In genomic region chr4:129586943-129587342, GRCm38 (mm10) we compare ENCODE assay signal across 28 mouse cellular contexts. TPM values are rescaled to one million over a fixed set of nuclear protein-coding genes. Genes with fewer than 3 reads are reported as not detected.
DNase-seq lines count a peak whose midpoint lies in the region; ATAC-seq and TF ChIP-seq lines count a peak whose summit lies in the region.
"Had no signal": no experiment of that assay in that cellular context is flagged by ENCODE, and none has a peak within 500 bp of the region (broad histone marks: within the 10 kb centered on the region; RNA-seq: fewer than 3 reads in every experiment).

No protein-coding gene starts in this region.

- H3K27me3 ChIP-seq in liver, embryonic 12.5 days (replicated peaks), result no peaks in the 10 kb centered on the region
- H3K27me3 ChIP-seq in kidney, adult 2 months (replicated peaks; ENCODE audit: control insufficient read depth, insufficient read depth, low read length), result no peaks in the 10 kb centered on the region
- H3K27me3 ChIP-seq in kidney, embryonic 14.5 days (ENCODE audit: control insufficient read depth, insufficient read depth, low read length), result no peaks in the 10 kb centered on the region
- H3K27me3 ChIP-seq: embryonic facial prominence, embryonic 13.5 days; forebrain, embryonic 12.5 days; heart, embryonic 15.5 days; limb, embryonic 13.5 days had no signal

- peaks cover 20% of the 10 kb centered on the region for H3K36me3 ChIP-seq in liver, embryonic 12.5 days
- no peaks in the 10 kb centered on the region for H3K36me3 ChIP-seq in kidney, adult 2 months (ENCODE audit: control insufficient read depth, insufficient read depth, low read length)
- peaks cover 15% of the 10 kb centered on the region for H3K36me3 ChIP-seq in kidney, embryonic 14.5 days (ENCODE audit: control insufficient read depth, insufficient read depth, low read length)

- H3K4me1 ChIP-seq in liver, embryonic 12.5 days, result peaks cover 50% of the 10 kb centered on the region
- peaks cover 3% of the 10 kb centered on the region; the same call in 1 of the 2 replicates for H3K4me1 ChIP-seq in kidney, adult 2 months (ENCODE audit: control insufficient read depth, insufficient read depth, low read length)
- H3K4me1 ChIP-seq in kidney, embryonic 14.5 days (ENCODE audit: control insufficient read depth, insufficient read depth, low read length), result peaks cover 8% of the 10 kb centered on the region

- peak overlapping the region; percentile 68 for H3K27ac ChIP-seq in liver, embryonic 12.5 days
- H3K27ac ChIP-seq in kidney, adult 2 months (ENCODE audit: insufficient read depth, low read depth, low read length), result peak overlapping the region; percentile 34; the same call in 1 of the 2 replicates
- H3K27ac ChIP-seq in kidney, embryonic 14.5 days (ENCODE audit: low read depth, low read length), result peak overlapping the region; percentile 24; the same call in 1 of the 2 replicates
- H3K27ac ChIP-seq: embryonic facial prominence, embryonic 13.5 days; forebrain, embryonic 12.5 days; heart, embryonic 10.5 days; heart, embryonic 15.5 days; left cerebral cortex, adult 2 months; limb, embryonic 13.5 days had no signal

- TF ChIP-seq CTCF in kidney, adult 2 months (conservative IDR thresholded peaks at IDR 0.05; ENCODE audit: insufficient read depth, insufficient read length, low read depth, low read length), result no peak

- no peak for ATAC-seq in liver, embryonic 12.5 days
- no peak for ATAC-seq in kidney, embryonic 14.5 days (ENCODE audit: low FRiP score, low TSS enrichment)
- no peak for ATAC-seq in activated CD4-positive, CD25-positive, alpha-beta regulatory T cell, adult 4 months
- ATAC-seq: hindbrain, embryonic 16.5 days; midbrain, embryonic 16.5 days had no signal

- no peak overlapping the region for H3K4me3 ChIP-seq in liver, embryonic 12.5 days
- H3K4me3 ChIP-seq in kidney, adult 2 months (ENCODE audit: insufficient read depth, low read depth, low read length), result no peak overlapping the region
- H3K4me3 ChIP-seq in kidney, embryonic 14.5 days (ENCODE audit: low read length), result no peak overlapping the region
- H3K4me3 ChIP-seq: embryonic facial prominence, embryonic 13.5 days; erythroblast, embryonic 14.5 days; forebrain, embryonic 12.5 days; heart, embryonic 10.5 days; heart, embryonic 15.5 days; left cerebral cortex, adult 2 months; limb, embryonic 13.5 days had no signal

- 64% methylated on average over 1 of the region's 1 CpGs for WGBS in liver, embryonic 12.5 days (ENCODE audit: insufficient replicate concordance)
- WGBS in kidney, adult 2 months, result 31% methylated on average over 1 of the region's 1 CpGs
- WGBS in kidney, embryonic 14.5 days, result 23% methylated on average over 1 of the region's 1 CpGs

- DNase-seq in liver, result no peak
- DNase-seq in kidney, adult 2 months, result peak; percentile 80
- DNase-seq in kidney, postnatal 25 days, result peak; percentile 49 to 60
- no peak for DNase-seq in cerebellum, postnatal 14 days
- DNase-seq in frontal cortex, postnatal 14 days (ENCODE audit: low spot score in 2 of 2), result no peak
- DNase-seq: adrenal gland, adult 8-10 months; B cell, adult 2 months; cerebellum, adult 8-10 months; cerebellum, postnatal 36 days; gastrocnemius, postnatal 14 days; heart, adult 11 months; lung, adult 2 months; lung, postnatal 14 days; right cerebral cortex, postnatal 25 days; spleen, adult 18-20 months; thymus, postnatal 14 days had no signal

- H3K4me2 ChIP-seq in liver, embryonic 12.5 days, result no peak overlapping the region
- no peak overlapping the region for H3K4me2 ChIP-seq in kidney, embryonic 14.5 days (replicated peaks; ENCODE audit: low read depth, low read length)
- H3K4me2 ChIP-seq: embryonic facial prominence, embryonic 13.5 days; forebrain, embryonic 12.5 days; heart, embryonic 15.5 days; limb, embryonic 13.5 days had no signal

- no peak for TF ChIP-seq POLR2A in kidney, adult 2 months (IDR thresholded peaks at IDR 0.05; ENCODE audit: low read depth, low read length)

- no peaks in the 10 kb centered on the region for H3K9me3 ChIP-seq in liver, embryonic 12.5 days (replicated peaks)
- no peaks in the 10 kb centered on the region for H3K9me3 ChIP-seq in kidney, embryonic 14.5 days (ENCODE audit: control insufficient read depth, low read length)
- H3K9me3 ChIP-seq: embryonic facial prominence, embryonic 13.5 days; forebrain, embryonic 12.5 days; heart, embryonic 10.5 days; heart, embryonic 15.5 days; limb, embryonic 13.5 days had no signal

- no peak overlapping the region for H3K9ac ChIP-seq in liver, embryonic 12.5 days
- H3K9ac ChIP-seq in kidney, embryonic 14.5 days (ENCODE audit: low read depth, low read length), result no peak overlapping the region; the same call in 1 of the 2 replicates
- H3K9ac ChIP-seq: embryonic facial prominence, embryonic 13.5 days; forebrain, embryonic 12.5 days; heart, embryonic 15.5 days; limb, embryonic 13.5 days had no signal

RNA-seq across cellular contexts. Expression of gene Fam167b, which starts 8.6 kb away (rescaled TPM):
- polyA plus RNA-seq in liver, embryonic 12.5 days (2016; fragmentation: Nextera tagmentation; extraction: Ambion mirVana), result 6.3 and 7.9 TPM in 2 replicates
- 24.6 and 27.2 TPM in 2 replicates for polyA plus RNA-seq in kidney, adult 2 months (2012; rRNA removed)
- 17.7 and 19.7 TPM in 2 replicates for polyA plus RNA-seq in kidney, embryonic 14.5 days (2014; fragmentation: Nextera tagmentation; extraction: Ambion mirVana)
- polyA plus RNA-seq in activated CD4-positive, CD25-positive, alpha-beta regulatory T cell, adult 4 months (2017; shearing (Covaris generic)), result 1 to 10 TPM; 1.3 to 1.6 TPM
- polyA plus RNA-seq: erythroblast, embryonic 14.5 days had no signal

RNA-seq across cellular contexts. Expression of gene Lck, which starts 13.5 kb away (rescaled TPM):
- polyA plus RNA-seq in liver, embryonic 12.5 days (2016; fragmentation: Nextera tagmentation; extraction: Ambion mirVana), result 4.1 and 5.1 TPM in 2 replicates
- polyA plus RNA-seq in kidney, adult 2 months (2012; rRNA removed), result 2.3 and 12.7 TPM in 2 replicates
- 11.4 and 14.1 TPM in 2 replicates for polyA plus RNA-seq in kidney, embryonic 14.5 days (2014; fragmentation: Nextera tagmentation; extraction: Ambion mirVana)
- 1,000 to 10,000 TPM; 1,301 to 1,674 TPM for polyA plus RNA-seq in activated CD4-positive, CD25-positive, alpha-beta regulatory T cell, adult 4 months (2017; shearing (Covaris generic))

RNA-seq across cellular contexts. Expression of gene Eif3i, which starts 13.5 kb away (rescaled TPM):
- 219 and 226 TPM in 2 replicates for polyA plus RNA-seq in liver, embryonic 12.5 days (2016; fragmentation: Nextera tagmentation; extraction: Ambion mirVana)
- polyA plus RNA-seq in kidney, adult 2 months (2012; rRNA removed), result 311 TPM in 2 replicates
- polyA plus RNA-seq in kidney, embryonic 14.5 days (2014; fragmentation: Nextera tagmentation; extraction: Ambion mirVana), result 340 and 401 TPM in 2 replicates
- 100 to 1,000 TPM; 377 to 435 TPM for polyA plus RNA-seq in activated CD4-positive, CD25-positive, alpha-beta regulatory T cell, adult 4 months (2017; shearing (Covaris generic))

RNA-seq across cellular contexts. Expression of gene Tmem234, which starts 13.5 kb away (rescaled TPM):
- 147 and 159 TPM in 2 replicates for polyA plus RNA-seq in liver, embryonic 12.5 days (2016; fragmentation: Nextera tagmentation; extraction: Ambion mirVana)
- polyA plus RNA-seq in kidney, adult 2 months (2012; rRNA removed), result 160 and 162 TPM in 2 replicates
- polyA plus RNA-seq in kidney, embryonic 14.5 days (2014; fragmentation: Nextera tagmentation; extraction: Ambion mirVana), result 213 and 219 TPM in 2 replicates
- polyA plus RNA-seq in activated CD4-positive, CD25-positive, alpha-beta regulatory T cell, adult 4 months (2017; shearing (Covaris generic)), result 100 to 1,000 TPM; 296 to 341 TPM

RNA-seq across cellular contexts. Expression of gene Dcdc2b, which starts 27.1 kb away (rescaled TPM):
- 0.51 and 1.3 TPM in 2 replicates for polyA plus RNA-seq in liver, embryonic 12.5 days (2016; fragmentation: Nextera tagmentation; extraction: Ambion mirVana)
- 2.2 and 3.7 TPM in 2 replicates for polyA plus RNA-seq in kidney, adult 2 months (2012; rRNA removed)
- polyA plus RNA-seq in kidney, embryonic 14.5 days (2014; fragmentation: Nextera tagmentation; extraction: Ambion mirVana), result 1.9 and 2.0 TPM in 2 replicates
- polyA plus RNA-seq in activated CD4-positive, CD25-positive, alpha-beta regulatory T cell, adult 4 months (2017; shearing (Covaris generic)), result 1 to 10 TPM; 2.9 to 3.3 TPM
- polyA plus RNA-seq: erythroblast, embryonic 14.5 days had no signal

Comparison
In these comparisons a context has a peak if more than half of its experiments do, and no peak if none do; other contexts are left out.
1. DNase-seq: peak in kidney, adult 2 months (single experiment) and kidney, postnatal 25 days (2 of 2); none in liver (single experiment), cerebellum, postnatal 14 days (0 of 2) and frontal cortex, postnatal 14 days (0 of 2).
2. RNA of gene Lck, which starts 13.5 kb away (polyA plus RNA-seq): 1,301 to 1,674 TPM in activated CD4-positive, CD25-positive, alpha-beta regulatory T cell, adult 4 months; 2.3 to 12.7 TPM in kidney, adult 2 months, 11.4 to 14.1 TPM in kidney, embryonic 14.5 days and 4.1 to 5.1 TPM in liver, embryonic 12.5 days; every median in the first group is over 10 times any median in the second.
3. Peak in every context shown above with its lines, with median percentiles within 50 percentile points of each other: H3K27ac ChIP-seq.